Mouse (Mus musculus) ES-E14 (cell line): ENCODE measurements around the gene Map4.

ENCODE experiments used
- CHD2 ChIP-seq: IDR thresholded peaks from 2 replicates; pipeline ENCODE4 v1.6.1; 2014; ENCODE audit warnings: mild to moderate bottlenecking, low read depth, low read length, inconsistent platforms
- MAFK ChIP-seq: IDR thresholded peaks from 2 replicates; pipeline ENCODE4 v1.6.1; 2014; ENCODE audit warnings: mild to moderate bottlenecking, low read depth, low read length, inconsistent platforms; ENCODE audit not compliant: insufficient read depth
- ZC3H11A ChIP-seq: IDR thresholded peaks from 2 replicates; pipeline ENCODE4 v1.6.1; 2012; ENCODE audit warnings: low read depth, mild to moderate bottlenecking, inconsistent platforms, low read length, borderline replicate concordance

DNA sequence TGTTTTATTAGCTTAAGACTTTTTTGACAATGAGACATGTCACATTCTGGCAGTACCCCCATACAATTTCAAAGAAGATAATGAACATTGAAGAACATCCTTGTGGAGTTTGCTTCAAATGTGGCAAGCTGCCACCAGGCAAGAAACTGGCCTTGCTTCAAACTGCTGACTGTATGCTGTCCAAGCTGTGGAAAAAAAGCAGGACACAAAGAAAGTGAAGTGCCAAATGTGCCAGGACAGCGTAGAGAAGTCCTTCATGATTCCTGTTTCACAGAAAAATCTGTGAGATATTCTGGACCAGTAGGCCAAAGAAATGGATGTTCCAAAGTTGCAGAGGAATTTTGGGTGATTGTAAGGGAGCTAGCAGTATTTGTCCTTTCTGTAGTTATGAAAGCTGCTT, 57.8 kb downstream of the Map4 start:
- no peak for TF ChIP-seq ZC3H11A
- no peak for TF ChIP-seq MAFK
- no peak for TF ChIP-seq CHD2
